Mouse (Mus musculus): Measurements from ENCODE around the gene Nipal3. TPM values are rescaled to one million over a fixed set of nuclear protein-coding genes. Genes with fewer than 3 reads are reported as not detected.

Nipal3 gene
- total and polyA plus RNA-seq, 3 experiments = 4.0 to 12.0 (median 6.4) TPM

DNA sequence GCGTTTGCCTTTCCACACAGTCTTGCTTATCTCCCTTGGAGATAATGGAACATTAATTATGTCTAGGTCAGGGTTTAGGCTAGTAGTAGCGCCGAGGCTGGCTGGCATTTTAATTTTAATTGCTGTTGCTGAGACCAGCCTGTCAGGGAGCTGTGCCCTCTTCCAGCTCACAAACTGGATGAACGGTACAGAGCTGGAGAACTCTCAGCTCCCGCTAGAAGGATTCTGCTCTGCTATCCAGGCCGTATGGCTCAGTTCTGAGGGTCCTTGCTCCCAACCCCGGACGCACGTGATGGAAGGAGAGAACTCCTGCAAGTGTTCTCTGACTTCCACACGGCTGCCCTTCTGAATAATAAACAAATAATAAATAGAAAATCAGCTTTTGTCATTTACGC lies 60.4 kb downstream of the Nipal3 start:
- Histone ChIP-seq H3K9me3 (replicated peaks; ENCODE audit: low read length) (no peaks in the 10 kb centered on the region), H3K79me2 (replicated peaks; ENCODE audit: control insufficient read depth, extremely low read depth, insufficient read depth, poor library complexity, severe bottlenecking) (no peaks in the 10 kb centered on the region), H3K4me3 (replicated peaks in 1 of 3; ENCODE audit: low read depth in 2 of 3, low read length in 2 of 3, poor library complexity in 1 of 3) (peak overlapping the region; percentile 53 to 57 (median 54)), H3K9ac (ENCODE audit: insufficient read depth, low read depth) (peak overlapping the region; percentile 53), H3K4me1 (ENCODE audit: control insufficient read depth in 1 of 2, insufficient read depth in 2 of 2) (peaks cover 0 to 35% of the 10 kb centered on the region in 2 experiments; a peak in 2 of 4 replicates), H3K27me3 (replicated peaks) (peaks cover 3% of the 10 kb centered on the region), H3K36me3 (replicated peaks in 1 of 2; ENCODE audit: control insufficient read depth in 1 of 2, insufficient read depth in 1 of 2, low read length in 1 of 2) (no peaks in the 10 kb centered on the region), H3K4me2 (ENCODE audit: insufficient read depth, low read depth, poor library complexity, severe bottlenecking) (peak overlapping the region; percentile 58), H3K27ac (ENCODE audit: insufficient read depth, low read depth) (no peak overlapping the region)
- DNase-seq (ENCODE audit: extremely low read depth) = no peak
- TF ChIP-seq UBTF (IDR thresholded peaks at IDR 0.05; ENCODE audit: low read depth, low read length) = no peak
- TF ChIP-seq USF1 (IDR thresholded peaks at IDR 0.05; ENCODE audit: low read depth, low read length) = no peak
- TF ChIP-seq RAD21 (IDR thresholded peaks at IDR 0.05; ENCODE audit: low read depth, low read length) = no peak
- TF ChIP-seq CHD2 (IDR thresholded peaks at IDR 0.05; ENCODE audit: low read length) = no peak
- no peak for TF ChIP-seq IRF4 (IDR thresholded peaks at IDR 0.05; ENCODE audit: low read depth, low read length)
- no peak for TF ChIP-seq EP300 (IDR thresholded peaks at IDR 0.05; ENCODE audit: low read length)
- no peak for TF ChIP-seq MXI1 (IDR thresholded peaks at IDR 0.05; ENCODE audit: low read depth, low read length)
- no peak for TF ChIP-seq JUN (IDR thresholded peaks at IDR 0.05; ENCODE audit: insufficient read depth, low read depth, low read length)
- TF ChIP-seq MEF2A (IDR thresholded peaks at IDR 0.05; ENCODE audit: borderline replicate concordance, low read depth, low read length) = no peak
- no peak for TF ChIP-seq ETS1 (conservative IDR thresholded peaks at IDR 0.05; ENCODE audit: low read depth, low read length)
- no peak for TF ChIP-seq SMC3 (IDR thresholded peaks at IDR 0.05; ENCODE audit: low read depth, low read length)
- TF ChIP-seq USF2 (conservative IDR thresholded peaks at IDR 0.05; ENCODE audit: low read depth, low read length) = no peak
- TF ChIP-seq BHLHE40 (IDR thresholded peaks at IDR 0.05; ENCODE audit: low read depth, low read length) = no peak
- TF ChIP-seq ZNF384 (IDR thresholded peaks at IDR 0.05; ENCODE audit: low read depth, low read length) = no peak
- no peak for TF ChIP-seq ZKSCAN1 (IDR thresholded peaks at IDR 0.05; ENCODE audit: borderline replicate concordance, low read depth, low read length)
- no peak for TF ChIP-seq KAT2A (IDR thresholded peaks at IDR 0.05; ENCODE audit: insufficient replicate concordance, low read length)
- TF ChIP-seq MYC (IDR thresholded peaks at IDR 0.05; ENCODE audit: low read depth, low read length) = no peak
- TF ChIP-seq GABPA (IDR thresholded peaks at IDR 0.05; ENCODE audit: insufficient replicate concordance, low read depth, low read length) = no peak
- dilution Hi-C loops (cut with MboI; ENCODE audit: extremely low pct_ligation_motif_present, extremely low pct_unique_long_range_greater_than_20kb, low sequenced_read_pairs) (no loop called here), in situ Hi-C loops (cut with MboI; ENCODE audit: low pct_ligation_motif_present, low pct_unique_long_range_greater_than_20kb, low sequenced_read_pairs) (no loop called here)

GRCm38 (mm10) chr4:135433443-135434394 lies 61.1 kb downstream of the Nipal3 start, which contains the start of gene Rcan3:
Rcan3 (minus strand) TSS chr4:135433853.
- dilution Hi-C loops (cut with MboI; ENCODE audit: extremely low pct_ligation_motif_present, extremely low pct_unique_long_range_greater_than_20kb, low sequenced_read_pairs) = no loop called here

More at GRCm38 (mm10) chr4:135433443-135434394, 61.1 kb downstream of the Nipal3 start, which contains the start of gene Rcan3:
- in situ Hi-C loops (cut with MboI; ENCODE audit: low pct_ligation_motif_present, low pct_unique_long_range_greater_than_20kb, low sequenced_read_pairs) = no loop called here
- no peaks in the 10 kb centered on the region for H3K79me2 ChIP-seq (replicated peaks; ENCODE audit: control insufficient read depth, extremely low read depth, insufficient read depth, poor library complexity, severe bottlenecking)
- no peaks in the 10 kb centered on the region for H3K36me3 ChIP-seq (replicated peaks in 1 of 2; ENCODE audit: control insufficient read depth in 1 of 2, insufficient read depth in 1 of 2, low read length in 1 of 2)
- TF ChIP-seq MXI1 (IDR thresholded peaks at IDR 0.05; ENCODE audit: low read depth, low read length) (peak; percentile 74), UBTF (IDR thresholded peaks at IDR 0.05; ENCODE audit: low read depth, low read length) (0 out of 2 replicates have a peak, but pooled peaks have one; percentile 50), BHLHE40 (IDR thresholded peaks at IDR 0.05; ENCODE audit: low read depth, low read length) (peak; percentile 95), ZNF384 (IDR thresholded peaks at IDR 0.05; ENCODE audit: low read depth, low read length) (peak; percentile 88), USF1 (IDR thresholded peaks at IDR 0.05; ENCODE audit: low read depth, low read length) (peak; percentile 49), HCFC1 (IDR thresholded peaks at IDR 0.05; ENCODE audit: low read depth, low read length) (peak; percentile 15; the same call in 1 of the 2 replicates), NELFE (IDR thresholded peaks at IDR 0.05; ENCODE audit: low read depth, low read length) (peak; percentile 67), USF2 (conservative IDR thresholded peaks at IDR 0.05; ENCODE audit: low read depth, low read length) (no peak), IRF4 (IDR thresholded peaks at IDR 0.05; ENCODE audit: low read depth, low read length) (0 out of 2 replicates have a peak, but pooled peaks have one; percentile 7), POLR2A (IDR thresholded peaks at IDR 0.05; ENCODE audit: low read depth, low read length) (peak; percentile 62), SIN3A (IDR thresholded peaks at IDR 0.05; ENCODE audit: low read length) (peak; percentile 53; the same call in 1 of the 2 replicates), NRF1 (IDR thresholded peaks at IDR 0.05; ENCODE audit: low read depth, low read length) (peak; percentile 83), MAX (IDR thresholded peaks at IDR 0.05; ENCODE audit: low read length) (no peak; the same call in 1 of the 2 replicates), POLR2AphosphoS2 (IDR thresholded peaks at IDR 0.05; ENCODE audit: low read depth, low read length) (no peak), CTCF (conservative IDR thresholded peaks at IDR 0.05 in 1 of 2, IDR thresholded peaks at IDR 0.05 in 1 of 2; ENCODE audit: low read depth in 2 of 2, low read length in 2 of 2) (peak in 1 of 2 experiments; percentile 26; a peak in 1 of 4 replicates)
- H3K9me3 ChIP-seq (replicated peaks; ENCODE audit: low read length) = no peaks in the 10 kb centered on the region
- peak within 1 kb of the TSS; percentile 53 for H3K9ac ChIP-seq (ENCODE audit: insufficient read depth, low read depth)
- H3K4me2 ChIP-seq (ENCODE audit: insufficient read depth, low read depth, poor library complexity, severe bottlenecking) = peak within 1 kb of the TSS; percentile 58
- H3K27me3 ChIP-seq (replicated peaks) = peaks cover 3% of the 10 kb centered on the region
- H3K4me3 ChIP-seq (replicated peaks in 1 of 3; ENCODE audit: low read depth in 2 of 3, low read length in 2 of 3, poor library complexity in 1 of 3) = peak within 1 kb of the TSS; percentile 60 to 67 (median 64)
- peak; percentile 65 for DNase-seq (ENCODE audit: extremely low read depth)
- no peak within 1 kb of the TSS for H3K27ac ChIP-seq (ENCODE audit: insufficient read depth, low read depth)
- peaks cover 0 to 31% of the 10 kb centered on the region in 2 experiments; a peak in 2 of 4 replicates for H3K4me1 ChIP-seq (ENCODE audit: control insufficient read depth in 1 of 2, insufficient read depth in 2 of 2)

Data from CH12.LX (cell line).